Mouse (Mus musculus) lung, adult 2 months (tissue): ENCODE measurements around the gene Thumpd2.

Experiments
- CTCF ChIP-seq: fragments of 200-500 bp; IDR thresholded peaks from 2 replicates; pipeline ENCODE4 v1.5.1; 2011; ENCODE audit warnings: mild to moderate bottlenecking, low read length, control low read depth; ENCODE audit not compliant: insufficient read depth
- POLR2A ChIP-seq: fragments of 200-500 bp; IDR thresholded peaks from 2 replicates; pipeline ENCODE4 v1.6.1; 2011; ENCODE audit warnings: low read depth, mild to moderate bottlenecking, control low read depth, low read length, borderline replicate concordance; ENCODE audit errors: extremely low read depth

DNA sequence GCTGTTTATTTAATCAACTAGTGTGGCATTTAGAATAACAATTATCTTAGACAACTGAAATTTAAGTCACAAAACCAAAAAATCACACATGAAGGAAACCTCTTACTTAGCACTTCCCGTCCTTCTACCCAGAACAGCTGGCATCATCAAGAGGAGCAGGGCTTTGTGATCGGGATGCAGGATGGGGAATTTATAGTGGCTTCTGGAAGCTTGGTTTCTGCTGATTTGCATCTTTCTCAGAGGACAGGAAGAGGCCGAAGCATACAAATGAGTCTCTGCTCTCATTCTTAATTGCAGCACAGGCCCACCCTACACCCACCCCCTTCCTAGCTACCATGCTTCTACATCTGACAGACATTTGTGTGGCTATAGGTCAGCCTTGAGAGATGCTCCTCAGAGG, 20.5 kb downstream of the Thumpd2 start:
- TF ChIP-seq POLR2A: no peak
- TF ChIP-seq CTCF: no peak
